Mouse (Mus musculus) forelimb bud, embryonic 11.5 days (tissue): ENCODE measurements around the gene Bbs9.

Source experiments
- DNase-seq: peaks from one replicate; pipeline ENCODE4 v3.0.0-alpha.2; 2012; ENCODE audit warnings: low read depth, low spot score

The Bbs9 gene

DNA sequence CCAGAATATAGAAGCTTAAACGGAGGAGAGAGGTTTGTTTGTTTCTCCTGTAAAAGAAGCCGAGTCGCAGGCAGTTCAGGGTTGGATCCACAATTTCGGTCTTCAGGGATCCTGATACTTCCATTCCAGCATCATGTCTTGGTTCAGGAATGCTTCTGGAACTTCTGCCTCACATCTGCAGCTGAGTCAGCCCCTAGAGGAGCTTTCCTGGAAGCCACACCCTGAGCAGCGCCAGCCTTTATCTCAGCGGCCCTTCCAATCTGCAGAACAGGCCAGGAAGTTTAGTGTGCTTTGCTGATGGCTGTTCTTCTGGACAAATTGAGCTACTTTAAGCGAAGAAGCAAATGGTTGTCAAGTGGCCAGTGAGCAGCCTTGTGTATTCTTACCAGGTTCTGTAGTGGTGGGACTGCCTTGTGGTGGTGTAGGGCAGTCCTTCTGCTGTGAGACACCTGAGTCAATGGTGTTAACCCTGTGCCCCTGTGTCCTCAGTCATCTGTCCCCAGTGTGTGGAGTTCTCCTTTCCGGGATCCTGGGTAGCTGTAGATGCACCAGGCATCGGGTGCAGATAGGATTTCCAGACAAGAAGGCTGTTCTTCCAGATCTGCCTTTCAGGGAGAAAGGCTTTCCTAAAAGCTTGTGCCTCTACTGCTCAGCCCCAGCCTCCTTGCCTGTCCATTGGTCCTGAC, 157.4 kb downstream of the Bbs9 start:
- no peak for DNase-seq

DNA sequence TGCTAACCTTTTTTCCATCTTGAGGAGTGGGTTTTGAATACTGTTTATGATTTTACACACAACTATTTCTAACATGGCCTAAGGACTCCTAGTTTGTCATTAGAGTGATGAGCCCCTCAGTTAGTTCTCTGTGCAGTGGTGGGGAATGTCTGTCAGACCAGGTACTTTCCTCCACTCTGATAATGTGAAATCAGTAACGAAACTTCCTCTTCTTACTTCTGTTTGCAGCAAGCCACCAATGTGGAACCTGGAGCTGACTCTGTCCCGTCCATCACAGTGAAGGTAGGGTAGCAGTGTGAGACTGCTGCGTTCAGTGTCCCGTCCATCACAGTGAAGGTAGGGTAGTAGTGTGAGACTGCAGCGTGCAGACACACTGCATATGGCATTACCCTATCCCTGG, 163.0 kb downstream of the Bbs9 start:
- DNase-seq, result no peak

DNA sequence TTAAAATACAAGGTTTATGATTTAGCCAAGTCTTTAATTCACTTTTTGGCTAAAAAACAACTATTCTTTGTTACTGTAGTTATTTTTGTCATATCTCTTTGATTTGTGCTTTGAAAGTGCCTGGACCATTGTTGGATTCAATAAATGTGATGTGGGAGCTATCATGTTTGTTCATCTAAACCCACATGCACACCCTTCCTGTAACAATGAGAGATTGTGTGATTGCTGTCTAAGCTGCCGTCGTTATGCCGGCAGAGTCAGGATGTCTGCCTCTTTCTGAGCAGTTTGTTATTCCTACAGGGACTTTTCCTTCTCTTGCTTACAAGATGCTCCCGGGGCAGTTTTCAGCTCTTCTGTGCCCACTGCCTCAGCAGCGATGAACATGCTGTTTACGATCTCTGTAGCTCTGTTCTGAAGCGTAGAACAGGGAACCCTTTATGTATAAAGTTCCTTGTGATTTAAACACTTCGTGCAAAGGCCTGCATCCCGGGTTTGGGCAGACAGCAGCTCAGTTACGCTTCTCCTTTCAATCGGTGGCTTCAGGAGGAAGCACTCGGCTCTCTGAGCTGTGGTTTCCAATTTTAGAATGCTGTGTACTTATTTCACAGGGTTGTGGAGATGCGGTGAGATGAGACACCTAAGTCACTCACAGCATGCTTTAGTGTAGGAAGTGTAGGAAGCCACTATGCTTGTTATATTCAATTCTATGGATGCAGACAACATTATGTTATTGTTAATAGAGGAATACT, 165.3 kb downstream of the Bbs9 start:
- DNase-seq, result no peak

DNA sequence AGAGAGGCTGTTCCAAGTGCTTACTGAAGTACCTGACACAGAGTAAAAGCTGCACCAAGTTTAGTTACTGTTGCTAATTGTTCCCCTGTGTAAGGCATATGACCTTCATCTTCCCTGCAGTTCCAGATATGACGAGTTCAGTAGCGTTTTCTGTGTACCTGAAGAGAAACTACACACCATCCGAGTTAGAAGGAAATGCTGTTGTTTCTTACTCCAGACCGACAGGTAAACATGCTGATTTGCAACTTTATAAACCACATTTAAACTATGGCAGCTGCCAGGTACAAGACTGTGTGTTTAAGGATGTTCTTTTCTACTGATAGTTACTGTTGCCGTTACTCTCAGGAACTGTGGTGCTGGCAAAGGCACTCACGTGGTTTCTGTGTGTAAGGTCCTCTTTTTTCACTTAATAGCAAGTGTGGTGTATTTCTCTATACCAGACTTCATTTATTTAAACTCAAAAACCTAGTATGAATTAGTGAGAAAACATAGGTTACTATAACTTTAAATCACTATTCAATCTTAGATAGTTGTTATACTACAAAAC, 170.4 kb downstream of the Bbs9 start:
- no peak for DNase-seq

DNA sequence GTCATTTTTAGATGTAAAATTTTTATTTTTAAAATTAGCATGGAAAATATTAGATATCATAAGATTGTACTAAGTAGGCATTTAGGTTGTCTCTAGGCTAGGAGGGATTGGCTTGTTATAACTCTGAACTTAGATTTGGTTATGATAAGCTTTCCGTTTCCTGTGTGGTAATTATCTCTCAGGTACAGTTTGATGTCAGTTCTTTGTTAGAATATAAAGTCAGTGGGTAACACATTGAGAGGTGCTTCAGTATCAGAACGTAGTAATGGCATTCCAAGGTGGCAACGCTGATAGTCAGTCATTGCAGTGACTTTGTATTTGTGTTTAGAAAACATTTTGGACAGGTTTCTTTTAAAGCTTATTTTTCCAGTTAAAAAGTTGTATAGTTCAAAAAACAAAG, 170.9 kb downstream of the Bbs9 start:
- no peak for DNase-seq

DNA sequence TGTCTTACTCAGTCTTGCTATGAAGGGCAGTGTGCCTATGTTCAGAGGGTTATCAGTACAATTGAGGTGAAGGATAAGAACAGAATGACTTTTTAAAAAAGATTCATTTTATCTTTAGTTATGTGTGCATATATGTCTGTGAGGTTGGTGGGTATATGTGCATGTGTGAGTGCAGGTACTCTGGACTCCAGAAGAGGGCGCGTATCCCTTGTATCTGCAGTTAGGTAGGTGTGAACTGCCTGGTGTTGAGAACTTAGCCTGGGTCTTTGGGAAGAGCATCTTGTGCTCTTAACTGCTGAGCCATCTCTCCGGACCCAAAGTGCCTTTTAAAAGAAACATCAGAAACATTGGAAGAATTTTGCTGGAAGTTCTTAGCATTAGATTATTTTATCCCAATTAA, 172.6 kb downstream of the Bbs9 start:
- DNase-seq, result no peak

DNA sequence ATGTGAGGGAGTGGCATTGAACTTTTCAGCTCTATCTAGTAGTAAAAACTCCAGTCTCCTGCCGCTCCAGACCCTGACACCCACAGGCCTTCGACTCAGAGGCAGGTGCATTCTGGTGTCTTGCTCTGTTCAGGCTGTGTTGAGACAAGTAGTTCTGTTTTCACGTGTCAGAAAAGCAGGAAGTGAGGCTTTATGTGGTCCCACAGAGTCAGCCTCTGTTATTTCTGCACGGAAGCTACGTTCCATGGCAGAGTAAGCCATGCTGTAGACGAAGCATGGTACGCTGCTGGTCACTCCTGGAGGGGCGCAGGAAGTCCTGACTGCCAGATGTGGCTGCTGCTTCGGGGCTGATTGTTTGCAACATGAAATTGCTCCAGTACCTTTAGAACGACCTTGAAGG, 174.1 kb downstream of the Bbs9 start:
- no peak for DNase-seq

DNA sequence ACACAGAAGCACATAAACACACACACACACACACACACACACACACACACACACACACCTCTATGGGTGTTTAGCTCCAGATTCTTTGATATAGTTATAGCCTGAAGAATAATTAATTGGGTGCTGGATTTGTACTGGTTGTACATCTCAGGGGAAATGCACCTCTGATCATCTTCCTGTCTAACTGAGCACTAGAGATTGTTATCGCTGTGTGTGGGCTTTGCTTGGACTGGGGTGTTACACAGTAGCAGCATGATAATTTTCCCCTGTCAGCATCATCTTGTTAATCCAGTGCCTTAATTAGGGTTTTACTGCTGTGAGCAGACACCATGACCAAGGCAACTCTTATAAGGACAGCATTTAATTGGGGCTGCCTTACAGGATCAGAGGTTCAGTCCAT, 175.3 kb downstream of the Bbs9 start:
- no peak for DNase-seq

DNA sequence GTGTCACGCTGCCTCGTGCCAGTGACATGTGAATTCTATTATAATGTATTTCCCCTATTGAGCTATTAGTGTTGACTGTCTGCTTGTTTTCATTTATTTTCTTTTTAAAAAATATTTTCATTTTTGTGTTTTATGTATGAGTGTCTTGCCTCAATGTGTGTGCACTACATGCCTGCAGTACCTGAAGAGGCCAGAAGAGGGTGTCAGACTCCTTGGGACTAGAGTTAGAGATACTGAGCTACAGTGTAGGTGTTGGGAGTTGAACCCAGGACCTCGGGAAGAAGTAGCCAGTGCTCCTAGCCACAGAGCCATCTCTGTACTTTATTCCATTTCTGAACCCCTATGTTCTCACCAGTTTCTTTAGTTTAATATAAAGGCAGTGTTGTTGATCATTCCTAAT, 176.1 kb downstream of the Bbs9 start:
- no peak for DNase-seq

DNA sequence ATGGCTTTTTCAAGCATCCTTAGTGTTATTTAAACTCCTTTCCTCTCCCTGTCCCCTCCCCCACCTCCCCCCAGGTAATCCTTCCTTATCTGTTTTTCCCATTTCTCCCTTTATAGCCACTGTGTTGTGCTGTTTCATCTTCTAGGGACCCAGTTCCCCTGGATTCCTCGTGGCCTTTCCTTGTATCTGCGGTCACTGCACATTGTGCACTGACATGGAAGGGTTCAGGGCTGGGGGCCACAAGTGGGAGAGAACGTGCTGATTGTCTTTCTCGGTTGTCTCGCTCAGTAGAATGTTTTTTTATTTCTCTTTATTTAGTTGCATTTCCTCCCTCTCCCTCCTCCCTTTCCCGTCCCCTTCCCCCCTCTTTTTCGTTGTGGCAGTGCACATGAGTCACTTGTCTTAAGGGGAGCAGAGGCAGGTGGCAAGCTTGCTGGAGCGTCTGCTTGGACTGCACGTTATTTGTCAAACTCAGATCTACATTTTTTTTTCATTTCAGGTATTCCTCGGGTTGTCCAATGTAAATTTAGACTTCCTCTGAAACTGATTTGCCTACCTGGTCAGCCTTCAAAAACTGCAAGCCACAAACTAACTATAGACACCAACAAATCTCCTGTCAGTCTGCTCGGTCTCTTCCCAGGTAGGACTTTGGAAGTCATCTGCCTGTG, 179.3 kb downstream of the Bbs9 start:
- DNase-seq, result no peak

DNA sequence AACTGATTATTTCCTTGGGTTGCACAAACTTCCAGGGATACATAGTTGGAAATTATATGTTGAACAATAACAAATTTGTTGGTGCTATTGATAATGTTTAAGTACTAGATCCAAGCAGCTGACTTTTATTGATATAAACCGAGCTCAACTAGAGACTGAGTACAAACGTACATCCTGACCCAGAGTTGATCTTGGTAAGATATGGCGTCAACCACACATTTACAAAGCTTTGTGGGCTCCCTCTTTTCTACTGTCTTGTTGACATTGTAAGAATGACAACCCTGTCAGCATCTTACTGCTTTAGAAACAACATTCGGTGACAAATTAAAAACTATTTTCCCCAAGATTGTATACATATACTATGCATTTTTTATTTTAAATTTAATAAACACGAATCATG, 181.7 kb downstream of the Bbs9 start:
- DNase-seq, result no peak

DNA sequence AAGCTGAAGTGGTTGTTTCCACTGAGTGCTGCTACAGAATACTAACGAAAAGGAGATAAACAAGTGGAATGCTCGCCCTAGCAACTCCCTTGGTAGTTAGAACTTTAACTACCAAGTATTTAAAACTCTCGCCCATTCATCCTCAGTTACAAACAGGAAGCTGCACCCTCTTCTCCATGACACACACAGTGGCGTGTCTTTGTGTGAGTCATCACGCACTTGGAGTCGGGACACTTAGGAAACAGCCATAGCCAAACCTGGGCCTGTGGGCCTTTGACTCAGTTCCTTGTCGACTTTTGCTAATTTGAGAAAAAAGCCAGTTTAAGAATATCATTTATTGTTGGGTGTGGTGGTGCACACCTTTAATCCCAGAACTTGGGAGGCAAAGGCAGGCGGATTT, 189.6 kb downstream of the Bbs9 start:
- no peak for DNase-seq

DNA sequence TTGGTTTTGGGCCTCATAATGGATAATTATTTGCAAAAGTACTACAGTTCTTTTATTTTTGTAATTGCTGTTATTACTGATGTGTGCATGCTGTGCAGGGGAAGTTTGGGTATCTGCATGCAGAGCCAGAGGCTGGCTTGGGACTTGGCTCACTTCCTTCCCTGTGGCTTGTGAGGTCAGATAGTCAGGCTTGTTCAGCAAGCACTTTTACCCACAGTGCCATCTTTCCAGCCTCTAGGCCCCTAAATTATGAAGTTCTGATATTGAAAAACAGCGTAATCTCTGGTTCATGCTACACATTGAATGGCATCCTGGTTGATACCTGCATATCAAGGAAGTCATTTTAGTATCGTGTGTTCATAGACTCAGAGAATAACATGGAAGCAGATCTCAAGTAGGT, 197.4 kb downstream of the Bbs9 start:
- no peak for DNase-seq

DNA sequence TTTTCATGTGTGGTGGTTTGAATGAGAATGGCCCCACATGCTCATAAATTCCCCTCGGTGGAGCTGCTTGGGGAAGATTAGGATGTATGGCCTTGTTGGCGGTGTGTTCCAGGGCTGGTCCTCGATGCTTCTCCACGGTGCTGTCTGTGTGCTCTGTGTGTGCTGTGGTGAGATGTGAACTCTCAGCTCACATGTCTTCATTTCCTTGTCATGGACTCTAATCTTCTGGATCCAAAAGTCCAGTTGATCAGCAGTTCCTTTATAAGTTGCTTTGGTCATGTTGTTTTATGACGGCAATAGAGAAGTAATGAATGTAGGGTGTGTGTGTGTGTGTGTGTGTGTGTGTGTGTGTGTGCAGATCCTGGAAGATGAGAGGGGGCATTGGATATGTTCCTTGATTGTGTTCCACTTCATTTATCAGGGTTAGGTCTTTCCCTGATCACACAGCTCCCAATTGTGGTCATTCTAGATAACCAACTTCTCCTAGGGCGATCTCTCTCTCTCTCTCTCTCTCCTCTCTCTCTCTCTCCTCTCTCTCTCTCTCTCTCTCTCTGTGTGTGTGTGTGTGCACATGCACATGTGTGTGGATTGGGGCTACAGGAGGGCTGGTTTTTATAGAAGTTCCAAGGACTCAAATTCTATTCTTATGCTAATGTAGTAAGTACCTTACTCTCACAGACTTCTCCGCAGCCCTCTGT, 201.8 kb downstream of the Bbs9 start:
- DNase-seq, result no peak

DNA sequence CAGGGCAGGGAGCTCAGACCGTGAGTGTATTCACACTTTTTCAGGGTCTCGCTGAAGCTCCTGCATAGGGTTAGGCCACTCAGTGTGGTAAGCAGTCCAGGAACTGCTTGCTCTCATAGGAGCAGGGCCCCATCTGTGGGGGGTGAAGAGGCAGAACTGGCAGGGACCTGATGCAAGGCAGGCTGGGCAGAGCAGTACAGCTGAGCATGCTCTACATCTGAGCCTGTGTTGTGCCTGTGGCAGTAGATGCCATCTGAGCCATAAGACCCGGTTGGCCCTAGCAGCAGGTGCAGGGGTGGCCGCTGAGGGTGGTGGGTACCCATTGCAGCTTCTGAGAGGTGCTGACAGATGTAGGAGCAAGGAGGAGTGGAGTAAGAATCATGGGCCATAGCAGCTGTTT, 202.5 kb downstream of the Bbs9 start:
- DNase-seq, result no peak

DNA sequence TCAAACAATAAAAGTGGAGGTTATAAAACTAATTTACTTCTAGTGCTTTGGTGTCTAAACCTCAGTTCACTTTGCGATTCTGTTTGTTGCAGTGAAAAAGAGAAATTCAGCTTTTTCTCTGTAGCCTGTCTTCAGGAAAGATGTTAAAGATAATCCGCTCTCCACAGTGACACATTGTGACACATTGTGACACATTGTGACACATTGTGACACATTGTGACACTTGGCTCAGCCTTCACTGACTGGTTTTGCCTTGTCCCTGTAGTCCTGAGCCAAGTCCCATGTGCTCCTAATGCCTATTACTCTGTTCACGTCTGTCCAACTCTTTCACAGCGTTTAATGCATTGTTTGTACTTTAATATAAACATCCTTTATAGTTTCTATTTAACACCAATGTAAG, 203.0 kb downstream of the Bbs9 start:
- no peak for DNase-seq

DNA sequence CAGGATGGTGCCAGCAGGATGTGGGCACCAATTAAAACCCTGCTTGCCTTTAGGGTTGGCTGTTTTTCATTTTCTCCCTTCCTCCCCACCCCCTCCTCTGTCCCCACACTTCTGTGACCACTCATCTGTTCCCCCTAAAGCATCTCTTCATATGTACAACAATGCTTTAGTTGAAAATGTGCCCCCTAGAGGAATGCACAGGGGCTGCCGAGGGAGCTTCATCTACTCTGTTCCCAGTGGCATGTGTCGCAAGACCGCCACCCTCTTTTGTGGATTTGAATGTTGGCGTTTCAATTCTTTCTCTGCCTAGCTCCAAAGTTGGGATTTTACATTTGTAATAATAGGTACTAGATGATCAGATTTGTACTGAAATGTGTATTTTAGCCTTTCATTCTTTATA, 204.0 kb downstream of the Bbs9 start:
- DNase-seq, result no peak

DNA sequence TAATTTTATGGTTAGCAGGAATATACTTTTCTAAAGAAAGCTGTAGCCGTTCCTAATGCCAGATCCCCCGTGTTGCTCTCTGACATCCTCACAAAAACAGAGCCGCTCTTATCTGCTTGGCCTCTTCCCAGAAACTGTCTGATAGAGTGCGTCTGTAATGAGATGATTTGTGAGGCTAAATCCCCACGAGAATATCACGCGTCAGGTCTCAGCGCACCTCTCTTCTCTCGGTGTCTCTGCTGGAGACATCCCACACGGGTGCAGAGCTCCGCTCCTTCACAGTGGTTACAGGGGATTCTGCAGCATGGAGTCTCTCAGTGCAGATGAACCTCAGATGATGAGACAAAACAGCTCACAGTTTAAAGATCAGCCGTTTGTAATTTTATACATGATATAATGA, 204.5 kb downstream of the Bbs9 start:
- DNase-seq, result no peak

DNA sequence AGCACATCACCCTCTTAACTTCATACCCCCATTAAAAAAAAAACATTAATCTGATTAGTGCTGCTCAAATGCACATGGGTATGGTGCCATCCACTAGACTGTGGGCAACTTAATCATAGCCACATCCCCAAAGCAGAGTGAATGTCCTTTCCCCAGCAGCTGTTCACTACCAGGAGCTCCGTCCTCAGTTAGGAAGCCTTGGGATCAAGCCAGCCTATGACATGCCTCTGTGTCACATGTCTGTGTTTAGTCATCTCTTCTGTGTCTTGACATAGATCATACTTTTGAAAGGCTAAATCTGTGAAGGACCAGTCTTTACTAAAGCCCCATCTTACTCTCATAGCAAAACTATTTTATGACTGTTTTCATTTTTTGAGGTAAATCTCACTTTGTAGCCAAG, 205.0 kb downstream of the Bbs9 start:
- DNase-seq, result no peak

DNA sequence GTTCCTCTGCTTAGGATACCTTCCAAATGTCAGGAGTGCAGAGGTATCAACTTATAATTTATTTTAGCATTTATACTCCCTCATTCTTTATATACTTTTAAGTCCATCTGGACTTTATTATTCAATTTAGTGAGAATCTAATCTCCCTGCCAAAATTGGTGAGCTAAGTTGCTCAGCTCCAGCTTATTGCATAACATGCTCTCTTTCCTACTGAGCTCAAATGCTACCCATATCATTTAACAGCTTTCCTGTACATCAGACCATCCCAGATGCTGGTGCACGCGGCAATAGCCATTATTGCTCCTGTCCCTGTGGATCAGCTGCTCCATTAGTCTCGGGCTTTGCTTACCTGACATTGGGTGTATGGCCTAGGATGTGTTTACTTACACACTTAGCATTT, 208.3 kb downstream of the Bbs9 start:
- DNase-seq, result no peak

DNA sequence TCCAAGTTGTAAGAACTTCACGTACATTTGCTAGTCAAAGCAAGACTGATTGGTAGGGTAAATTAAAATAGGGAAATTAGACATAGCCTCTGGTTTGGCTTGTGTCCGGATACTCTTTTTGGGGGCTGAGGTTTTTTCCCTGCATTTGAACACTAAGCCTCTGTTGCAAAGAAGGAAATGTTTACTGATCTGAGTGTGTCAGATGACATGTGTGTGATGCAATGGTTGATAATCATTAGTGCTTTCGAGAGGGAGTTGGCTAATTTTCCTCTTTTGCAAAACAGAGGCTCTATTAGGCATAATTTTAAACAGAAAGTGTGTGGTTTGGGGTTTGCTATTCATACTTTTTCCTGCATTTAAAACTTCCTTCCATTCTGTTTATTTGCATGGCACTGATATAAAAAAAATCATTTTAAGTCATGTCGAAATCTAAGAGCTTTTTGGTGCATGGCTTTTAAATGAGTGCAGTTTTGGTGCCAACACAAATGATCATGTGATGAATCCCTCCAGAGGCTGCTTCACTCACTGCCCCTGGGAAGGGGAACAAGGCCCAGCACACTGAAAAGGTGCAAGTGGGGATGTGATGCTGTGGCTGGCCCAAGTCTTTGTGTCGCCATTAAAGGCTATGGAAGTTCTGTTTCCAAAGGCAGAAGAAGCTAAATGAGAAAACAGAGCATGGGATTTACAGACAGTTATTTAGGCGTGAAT, 211.4 kb downstream of the Bbs9 start:
- no peak for DNase-seq

DNA sequence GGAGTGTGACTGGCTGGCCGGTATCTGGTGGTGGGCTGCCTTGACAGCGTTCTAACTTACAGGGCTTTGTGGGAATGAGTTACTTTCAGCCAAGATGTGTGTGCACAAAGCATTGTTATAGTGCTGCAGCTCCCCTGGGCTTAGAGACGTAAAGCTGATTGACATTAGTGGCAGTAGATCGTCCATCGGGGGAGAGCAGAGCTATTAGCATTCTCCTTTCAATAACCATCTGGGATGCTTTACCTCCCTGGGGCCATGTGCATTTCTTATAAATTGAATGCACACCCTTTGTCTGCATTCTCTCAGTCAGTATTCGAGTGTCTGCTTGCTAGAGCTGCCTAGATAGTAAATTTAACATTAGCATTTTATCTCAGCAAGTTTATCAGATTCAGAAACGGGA, 214.7 kb downstream of the Bbs9 start:
- DNase-seq, result no peak
